Mouse (Mus musculus) ES-Bruce4 (cell line): ENCODE measurements around the gene Skida1.

Experiments
- CTCF ChIP-seq: IDR thresholded peaks from one replicate; pipeline ENCODE4 v1.8.1; 2011; ENCODE audit warnings: low read depth, low read length
- EP300 ChIP-seq: IDR thresholded peaks from 2 replicates; pipeline ENCODE4 v1.6.1; 2011; ENCODE audit warnings: low read depth, low read length; ENCODE audit not compliant: insufficient read depth
- POLR2A ChIP-seq: IDR thresholded peaks from one replicate; pipeline ENCODE4 v1.8.1; 2011; ENCODE audit warnings: low read length; ENCODE audit not compliant: insufficient read depth

GRCm38 (mm10) chr2:18034371-18035250 lies 14.2 kb downstream of the Skida1 start:
- no peak for TF ChIP-seq CTCF
- TF ChIP-seq EP300, result no peak
- no peak for TF ChIP-seq POLR2A
